Mouse (Mus musculus) neural tube, embryonic 10.5 days (tissue): Measurements from ENCODE around the gene Asic1.
"Not testable (repeated sequence)": the region's sequence is repeated elsewhere in the genome, so short reads cannot be mapped to it uniquely, and the experiment has no call there.

ENCODE experiments used
- DNase-seq: peaks from one replicate; pipeline ENCODE4 v3.0.0-alpha.2; 2017; ENCODE audit warnings: low spot score; ENCODE audit errors: extremely low spot score

Asic1 gene

GRCm38 (mm10) chr15:99701640-99701998 is 31.5 kb downstream of the Asic1 start:
- not testable (repeated sequence) for DNase-seq

- DNase-seq = peak; percentile 98
Observed at GRCm38 (mm10) chr15:99701999-99702900, 32.1 kb downstream of the Asic1 start, which contains the start of gene Smarcd1. Gene Smarcd1 (plus strand): TSS chr15:99702129.

- no peak for DNase-seq
Observed at GRCm38 (mm10) chr15:99703104-99703503, 32.9 kb downstream of the Asic1 start.

GRCm38 (mm10) chr15:99703676-99704040 is 33.5 kb downstream of the Asic1 start:
- no peak for DNase-seq

GRCm38 (mm10) chr15:99704041-99704681 is 34.0 kb downstream of the Asic1 start:
- no peak for DNase-seq

- peak; percentile 29 for DNase-seq
Observed at GRCm38 (mm10) chr15:99704881-99705280, 34.7 kb downstream of the Asic1 start.

- peak; percentile 48 for DNase-seq
Observed at GRCm38 (mm10) chr15:99705440-99706048, 35.4 kb downstream of the Asic1 start, which contains the start of gene Gm17349. Gene Gm17349 (minus strand): TSS chr15:99705490.

- no peak for DNase-seq
Observed at GRCm38 (mm10) chr15:99708176-99708575, 38.0 kb downstream of the Asic1 start.

- DNase-seq = no peak
Observed at GRCm38 (mm10) chr15:99710221-99711190, 40.3 kb downstream of the Asic1 start.

- DNase-seq = no peak
Observed at GRCm38 (mm10) chr15:99711491-99711890, 41.3 kb downstream of the Asic1 start.

GRCm38 (mm10) chr15:99712666-99713559 is 42.7 kb downstream of the Asic1 start:
- DNase-seq = no peak

- no peak for DNase-seq
Observed at GRCm38 (mm10) chr15:99713569-99713968, 43.4 kb downstream of the Asic1 start.

- no peak for DNase-seq
Observed at GRCm38 (mm10) chr15:99714206-99714605, 44.0 kb downstream of the Asic1 start.

- peak; percentile 75 for DNase-seq
Observed at GRCm38 (mm10) chr15:99714858-99715257, 44.7 kb downstream of the Asic1 start.

- DNase-seq = no peak
Observed at GRCm38 (mm10) chr15:99715361-99715865, 45.2 kb downstream of the Asic1 start.

- DNase-seq = no peak
Observed at GRCm38 (mm10) chr15:99715982-99716746, 46.0 kb downstream of the Asic1 start.

- no peak for DNase-seq
Observed at GRCm38 (mm10) chr15:99716814-99717213, 46.6 kb downstream of the Asic1 start.

- no peak for DNase-seq
Observed at GRCm38 (mm10) chr15:99717386-99718334, 47.5 kb downstream of the Asic1 start, which contains the start of gene Gpd1. Gene Gpd1 (plus strand): TSS chr15:99717515.
